Mouse (Mus musculus) embryonic fibroblast, embryonic 13.5 days (primary cell): ENCODE measurements around the gene Agap3. TPM values are rescaled to one million over a fixed set of nuclear protein-coding genes. Genes with fewer than 3 reads are reported as not detected.

ENCODE experiments used
- H3K27ac ChIP-seq: 2 replicates; pipeline ENCODE4 v1.5.1; 2012; ENCODE audit warnings: low read length, control low read depth, inconsistent platforms; ENCODE audit not compliant: insufficient read depth
- H3K4me1 ChIP-seq: 2 replicates; pipeline ENCODE4 v1.6.1; 2011; ENCODE audit warnings: low read length; ENCODE audit not compliant: control insufficient read depth, insufficient read depth
- H3K4me3 ChIP-seq: 2 replicates; pipeline ENCODE4 v1.5.1; 2011; ENCODE audit warnings: mild to moderate bottlenecking, control low read depth, low read length; ENCODE audit not compliant: insufficient read depth
- CTCF ChIP-seq: IDR thresholded peaks from 2 replicates; pipeline ENCODE4 v1.5.1; 2011; ENCODE audit warnings: mild to moderate bottlenecking, control low read depth, low read length, moderate library complexity, borderline replicate concordance; ENCODE audit not compliant: insufficient read depth
- POLR2A ChIP-seq: IDR thresholded peaks from 2 replicates; pipeline ENCODE4 v1.6.1; 2011; ENCODE audit warnings: low read depth, mild to moderate bottlenecking, control low read depth, low read length, moderate library complexity
- polyA plus RNA-seq: library from polyadenylated mRNA; stranded (reverse); fragments of >200 nt; gene quantifications from 2 replicates; pipeline ENCODE4 v1.2.4, GENCODE M21; 2011; ENCODE audit warnings: low read depth; ENCODE audit not compliant: missing spikeins, insufficient read length

Gene Agap3
- polyA plus RNA-seq, 1 experiment = 31.2 TPM

GRCm38 (mm10) chr5:24541144-24541569 lies 89.2 kb downstream of the Agap3 start:
- no peaks in the 10 kb centered on the region for H3K4me1 ChIP-seq
- TF ChIP-seq POLR2A (no peak), CTCF (no peak)
- H3K27ac ChIP-seq = no peak overlapping the region
- H3K4me3 ChIP-seq = no peak overlapping the region

GRCm38 (mm10) chr5:24542643-24543042 lies 90.7 kb downstream of the Agap3 start:
- Histone ChIP-seq H3K4me1 (no peaks in the 10 kb centered on the region), H3K4me3 (no peak overlapping the region), H3K27ac (no peak overlapping the region)
- TF ChIP-seq CTCF (no peak), POLR2A (no peak)

- TF ChIP-seq POLR2A (no peak), CTCF (no peak)
- H3K4me1 ChIP-seq = no peaks in the 10 kb centered on the region
- no peak overlapping the region for H3K4me3 ChIP-seq
- no peak overlapping the region for H3K27ac ChIP-seq
These were observed 98.8 kb downstream of the Agap3 start for GRCm38 (mm10) chr5:24550598-24551316.

DNA sequence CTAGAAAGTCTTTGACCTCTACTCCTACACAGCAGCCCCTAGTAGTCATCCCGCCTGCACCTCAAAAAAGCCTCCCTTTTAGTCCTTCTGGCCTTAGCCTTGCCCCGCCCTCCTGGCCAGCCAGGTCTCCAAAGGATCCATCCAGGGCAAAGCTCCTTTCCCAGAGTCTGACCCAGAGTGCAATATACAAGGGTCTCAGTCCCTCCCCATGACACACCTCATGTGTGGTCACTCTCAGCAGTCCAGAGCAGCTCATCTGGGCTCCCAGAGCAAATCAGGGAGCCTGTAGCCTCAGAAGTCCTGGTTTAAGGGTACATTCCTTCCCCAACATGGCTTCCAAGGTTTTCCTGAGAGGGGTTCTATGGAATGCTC lies 99.3 kb downstream of the Agap3 start:
- Histone ChIP-seq H3K27ac (no peak overlapping the region), H3K4me3 (no peak overlapping the region)

More for the DNA sequence above, 99.3 kb downstream of the Agap3 start:
- no peak for TF ChIP-seq CTCF
- no peak for TF ChIP-seq POLR2A
- no peaks in the 10 kb centered on the region for H3K4me1 ChIP-seq

Other genes starting within 250 kb of the Agap3 start
- 2.2 and 2.9 TPM in 2 replicates for gene Kcnh2, start 100.6 kb upstream of the Agap3 start, polyA plus RNA-seq
- 0.12 TPM in 1 of 2 replicates, not detected in the other for gene Nos3, start 87.4 kb upstream of the Agap3 start, polyA plus RNA-seq
- 0.39 and 1.0 TPM in 2 replicates for gene Atg9b, start 60.0 kb upstream of the Agap3 start, polyA plus RNA-seq
- 10.6 and 11.7 TPM in 2 replicates for gene Abcb8, start 58.5 kb upstream of the Agap3 start, polyA plus RNA-seq
- 2.3 and 3.5 TPM in 2 replicates for gene Asic3, start 38.8 kb upstream of the Agap3 start, polyA plus RNA-seq
- 70.7 and 76.7 TPM in 2 replicates for gene Cdk5, start 28.6 kb upstream of the Agap3 start, polyA plus RNA-seq
- gene Slc4a2, start 28.3 kb upstream of the Agap3 start, polyA plus RNA-seq = 59.0 and 69.3 TPM in 2 replicates
- gene Fastk, start 6.9 kb upstream of the Agap3 start, polyA plus RNA-seq = 63.3 and 91.1 TPM in 2 replicates
- 5.9 and 9.8 TPM in 2 replicates for gene Tmub1, start 4.3 kb upstream of the Agap3 start, polyA plus RNA-seq
- gene Gbx1, start 75.0 kb downstream of the Agap3 start, polyA plus RNA-seq = not detected in 2 replicates
- not detected in 2 replicates for gene Asb10, start 88.8 kb downstream of the Agap3 start, polyA plus RNA-seq
- not detected in 2 replicates for gene 4931409K22Rik, start 104.6 kb downstream of the Agap3 start, polyA plus RNA-seq
- 69.3 and 73.4 TPM in 2 replicates for gene Abcf2, start 125.3 kb downstream of the Agap3 start, polyA plus RNA-seq
- 45.5 and 54.6 TPM in 2 replicates for gene Chpf2, start 134.6 kb downstream of the Agap3 start, polyA plus RNA-seq
- 22.9 and 27.8 TPM in 2 replicates for gene Smarcd3, start 172.2 kb downstream of the Agap3 start, polyA plus RNA-seq
- gene Nub1, start 233.4 kb downstream of the Agap3 start, polyA plus RNA-seq = 42.9 and 49.5 TPM in 2 replicates